Mouse (Mus musculus) central nervous system, embryonic 11.5 days (tissue): ENCODE measurements around the gene Acaca. TPM values are rescaled to one million over a fixed set of nuclear protein-coding genes. Genes with fewer than 3 reads are reported as not detected.

Experiments used
- polyA plus RNA-seq: library from polyadenylated mRNA; depleted of rRNA; stranded (reverse); fragments of >200 nt; gene quantifications from 2 replicates; pipeline ENCODE4 v1.2.3, GENCODE M21; 2012; rRNA removed

The Acaca gene
- 19.9 and 27.2 TPM in 2 replicates for polyA plus RNA-seq

DNA sequence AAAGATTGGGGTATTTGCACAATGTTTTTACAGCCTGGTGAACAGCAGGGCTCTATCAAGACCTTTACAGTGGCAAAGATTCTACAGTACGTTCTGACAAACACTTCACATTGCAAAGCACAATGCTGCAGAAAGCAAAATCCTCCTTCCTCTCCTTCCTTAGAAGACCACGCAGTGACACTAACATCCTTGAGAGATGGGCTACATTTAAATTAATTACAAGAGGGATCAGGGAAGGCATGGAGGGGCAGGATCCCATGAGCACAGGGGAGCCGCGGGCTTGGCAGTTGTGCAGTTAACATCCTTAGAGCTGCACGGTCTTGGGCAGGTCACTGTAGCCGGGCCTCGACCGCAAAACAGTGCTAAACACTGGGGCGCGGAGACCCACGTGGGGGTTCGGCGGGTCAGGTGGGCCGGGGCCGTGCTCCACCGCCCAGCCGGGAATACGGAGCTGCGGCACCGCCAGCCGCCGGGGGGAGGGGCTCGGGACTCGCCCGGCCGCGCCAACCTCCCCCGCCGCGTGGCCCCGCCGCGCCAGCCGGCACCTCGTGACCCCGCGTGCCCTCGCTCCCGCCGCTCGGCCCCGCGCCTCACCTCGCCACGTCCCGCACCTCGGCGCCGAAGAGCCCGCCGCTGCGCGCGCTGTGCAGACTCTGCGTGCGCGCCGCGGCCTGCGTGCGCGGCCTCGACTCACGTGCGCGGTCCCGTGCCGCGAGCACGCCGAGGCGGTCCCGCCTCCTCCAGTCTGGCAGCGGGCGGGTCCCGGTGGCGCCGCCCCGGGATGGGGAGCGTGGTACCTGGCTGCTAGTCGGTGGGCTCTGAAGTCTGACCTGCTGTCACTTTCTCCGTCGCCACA, at the start of gene Acaca, which contains the start of gene Tada2a:
TSS of gene Acaca (plus strand) at position 730 of the 856 bp plus-strand sequence.
TSS of gene Tada2a (minus strand) at position 658 of the 856 bp plus-strand sequence.

DNA sequence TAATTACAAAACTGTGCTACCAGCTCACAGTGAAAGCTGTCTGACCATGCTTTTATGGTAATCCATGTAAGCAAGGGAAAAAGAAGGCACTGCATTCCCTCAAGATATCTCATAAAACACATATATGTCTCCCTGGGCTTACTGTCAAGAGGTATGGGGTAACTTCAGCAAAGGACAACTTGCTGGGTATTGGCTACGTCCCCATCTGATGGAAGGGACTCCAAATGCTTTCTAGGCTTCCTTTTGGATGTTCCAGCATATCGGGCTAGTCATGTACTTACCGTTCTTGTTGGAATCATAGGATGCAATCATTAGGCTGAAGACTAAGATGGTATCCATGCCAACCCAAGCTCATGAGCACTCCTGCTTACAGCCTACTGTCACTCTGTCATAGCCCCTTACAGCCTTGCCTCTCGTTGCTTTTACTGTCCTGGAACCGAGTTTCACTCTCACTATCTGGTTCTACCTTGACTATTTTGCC, 37.6 kb downstream of the Acaca start, which contains the start of gene Gm11437:
TSS of gene Gm11437 (minus strand) at position 431 of the 481 bp plus-strand sequence.

Other genes starting within 250 kb of the Acaca start
- gene Ddx52, start 187.6 kb upstream of the Acaca start, polyA plus RNA-seq, result 26.9 and 38.1 TPM in 2 replicates
- 13.9 and 17.0 TPM in 2 replicates for gene Synrg, start 165.2 kb upstream of the Acaca start, polyA plus RNA-seq
- gene Dusp14, start 60.4 kb upstream of the Acaca start, polyA plus RNA-seq, result 6.4 and 6.9 TPM in 2 replicates
- gene Tada2a, start 72 bp upstream of the Acaca start, polyA plus RNA-seq, result 55.7 and 87.7 TPM in 2 replicates
- not detected in 2 replicates for gene Gm11437, start 37.8 kb downstream of the Acaca start, polyA plus RNA-seq